Mouse (Mus musculus): ENCODE data around the gene Xrra1.

GRCm38 (mm10) chr7:99856266-99856861 lies 2.6 kb upstream of the Xrra1 start:
- TF ChIP-seq CTCF (IDR thresholded peaks at IDR 0.05) (no peak), EP300 (IDR thresholded peaks at IDR 0.05) (no peak)
